Mouse (Mus musculus) liver, postnatal 0 days (tissue): Measurements from ENCODE around the gene Olfr1431.

ENCODE experiments used
- CTCF ChIP-seq: sonication (generic); IDR thresholded peaks from 2 replicates; pipeline ENCODE4 v1.5.1; 2016; ENCODE audit warnings: antibody characterized with exemption, low read depth
- EP300 ChIP-seq: IDR thresholded peaks from 2 replicates; pipeline ENCODE4 v1.6.1; 2016; ENCODE audit warnings: antibody characterized with exemption, low read depth, mild to moderate bottlenecking

DNA sequence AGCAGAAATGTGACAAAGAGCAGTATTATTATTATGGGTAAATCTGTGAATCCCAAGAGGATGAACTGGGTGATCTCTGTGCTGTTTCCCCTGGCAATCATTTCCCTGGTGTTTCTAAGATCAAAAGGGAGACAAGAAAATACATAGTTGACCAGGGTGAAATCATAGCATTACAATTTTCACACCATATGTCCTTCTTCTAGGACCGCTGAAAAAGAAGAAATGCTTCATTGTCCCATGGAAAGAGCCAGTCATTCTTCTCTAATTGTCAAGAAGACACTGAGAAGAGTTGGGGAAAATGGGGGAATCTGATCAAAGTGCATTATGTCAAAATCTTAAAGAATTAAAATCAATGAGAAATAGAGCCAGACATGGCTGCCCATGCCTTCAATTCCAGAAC is 41.1 kb downstream of the Olfr1431 start, which contains the start of gene Olfr262:
- TF ChIP-seq CTCF = no peak
- no peak for TF ChIP-seq EP300
